Mouse (Mus musculus): Measurements from ENCODE around the gene Prame. TPM values are rescaled to one million over a fixed set of nuclear protein-coding genes. Genes with fewer than 3 reads are reported as not detected.
A peak's percentile ranks its signal among the peaks of the same experiment; 100 is the strongest.
"Not testable (repeated sequence)": the region's sequence is repeated elsewhere in the genome, so short reads cannot be mapped to it uniquely, and the experiment has no call there.

Gene Prame
- not detected in 2 replicates for polyA plus RNA-seq (2015; fragmentation: Nextera tagmentation; extraction: Ambion mirVana)

- Histone ChIP-seq H3K27me3 (peaks cover 3% of the 10 kb centered on the region; the same call in 1 of the 2 replicates), H3K4me3 (replicated peaks) (no peak within 1 kb of the TSS), H3K4me2 (no peak within 1 kb of the TSS), H3K27ac (no peak within 1 kb of the TSS), H3K36me3 (no peaks in the 10 kb centered on the region), H3K9me3 (replicated peaks) (no peaks in the 10 kb centered on the region), H3K9ac (no peak within 1 kb of the TSS), H3K4me1 (no peaks in the 10 kb centered on the region)
- no peak for ATAC-seq (replicated peaks; ENCODE audit: low FRiP score)
- 82% methylated on average over 11 of the region's 11 CpGs for WGBS
Observed at GRCm38 (mm10) chrX:135627605-135628004, at the start of gene Prame. Gene Prame, minus strand, starts transcription at chrX:135627705.

DNA sequence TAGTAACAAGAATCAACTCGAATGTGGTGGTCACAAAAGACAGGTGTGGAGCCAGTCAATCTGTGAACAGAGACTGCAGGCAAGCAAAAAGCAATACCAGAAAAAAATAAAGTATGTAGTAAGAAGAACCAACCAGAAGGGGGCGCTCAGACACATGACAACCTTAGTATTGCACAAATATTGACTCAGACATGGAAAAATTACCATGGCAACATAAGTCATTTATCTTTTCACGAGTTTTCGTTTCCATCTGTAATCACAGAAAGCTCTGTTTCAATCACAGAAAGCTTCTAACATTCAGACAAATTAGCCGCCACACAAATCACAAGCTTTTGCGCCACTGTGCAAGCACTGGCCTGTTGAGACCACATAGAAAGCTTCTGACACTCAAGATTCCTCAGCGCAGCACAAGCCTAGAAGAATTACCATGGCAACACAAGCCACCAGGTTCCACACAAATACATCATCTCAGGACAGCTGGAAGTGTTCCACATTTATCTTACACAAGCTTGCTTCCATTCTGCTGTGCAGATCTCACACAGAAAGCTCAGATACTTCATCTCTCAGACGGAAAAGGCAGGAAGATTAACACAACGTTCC, 24.8 kb upstream of the Prame start:
- ATAC-seq (replicated peaks; ENCODE audit: low FRiP score): no peak

GRCm38 (mm10) chrX:135601298-135602029, 26.0 kb downstream of the Prame start:
- not testable (repeated sequence) for H3K9me3 ChIP-seq (replicated peaks); ATAC-seq (replicated peaks; ENCODE audit: low FRiP score); H3K4me2 ChIP-seq; H3K36me3 ChIP-seq; H3K27ac ChIP-seq; H3K9ac ChIP-seq; H3K4me1 ChIP-seq; H3K4me3 ChIP-seq (replicated peaks); H3K27me3 ChIP-seq
- 62% methylated on average over 3 of the region's 3 CpGs for WGBS

More for the DNA sequence above, 24.8 kb upstream of the Prame start:
- WGBS: 52% methylated on average over 9 of the region's 9 CpGs
- H3K27ac ChIP-seq: no peak overlapping the region
- no peaks in the 10 kb centered on the region; the same call in 1 of the 2 replicates for H3K27me3 ChIP-seq
- no peaks in the 10 kb centered on the region for H3K9me3 ChIP-seq (replicated peaks)
- H3K4me3 ChIP-seq (replicated peaks): no peak overlapping the region
- H3K4me2 ChIP-seq: no peak overlapping the region
- no peak overlapping the region for H3K9ac ChIP-seq
- H3K4me1 ChIP-seq: no peaks in the 10 kb centered on the region
- H3K36me3 ChIP-seq: no peaks in the 10 kb centered on the region

GRCm38 (mm10) chrX:135598677-135599076, 28.8 kb downstream of the Prame start, which contains the start of gene Nxf7:
Gene Nxf7, minus strand, starts transcription at chrX:135598777.
- Histone ChIP-seq H3K27ac (no peak within 1 kb of the TSS), H3K4me2 (no peak within 1 kb of the TSS), H3K27me3 (no peaks in the 10 kb centered on the region), H3K4me1 (no peaks in the 10 kb centered on the region), H3K9me3 (replicated peaks) (peaks cover 6% of the 10 kb centered on the region; the same call in 1 of the 2 replicates), H3K9ac (no peak within 1 kb of the TSS), H3K4me3 (replicated peaks) (no peak within 1 kb of the TSS), H3K36me3 (no peaks in the 10 kb centered on the region)
- 81% methylated on average over 2 of the region's 2 CpGs for WGBS
- ATAC-seq (replicated peaks; ENCODE audit: low FRiP score): no peak

DNA sequence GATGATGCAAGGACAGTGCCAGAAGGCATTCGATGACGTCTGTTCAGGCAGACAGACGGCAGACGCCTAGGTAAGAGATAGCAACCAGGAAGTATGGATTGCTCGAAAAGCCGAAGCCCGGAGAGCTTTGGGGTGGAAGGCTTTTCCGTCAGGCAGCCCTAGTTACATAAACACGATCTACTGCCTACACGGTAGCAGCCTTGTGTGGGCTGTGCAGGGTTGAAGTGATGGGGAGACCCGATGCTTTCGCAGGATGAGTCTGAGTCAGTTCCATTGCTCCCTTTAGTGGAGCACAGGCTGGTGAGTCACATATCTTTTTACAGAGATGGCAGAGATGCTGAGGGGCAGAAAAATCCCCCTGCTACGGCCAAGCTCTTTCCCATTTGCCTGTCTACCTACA, 29.4 kb downstream of the Prame start:
- H3K4me1 ChIP-seq: no peaks in the 10 kb centered on the region
- H3K4me3 ChIP-seq (replicated peaks): no peak overlapping the region
- WGBS: 81% methylated on average over 13 of the region's 13 CpGs
- no peak overlapping the region for H3K4me2 ChIP-seq
- peaks cover 6% of the 10 kb centered on the region; the same call in 1 of the 2 replicates for H3K9me3 ChIP-seq (replicated peaks)
- ATAC-seq (replicated peaks; ENCODE audit: low FRiP score): no peak
- H3K27ac ChIP-seq: no peak overlapping the region
- H3K9ac ChIP-seq: no peak overlapping the region
- no peaks in the 10 kb centered on the region for H3K36me3 ChIP-seq
- H3K27me3 ChIP-seq: no peaks in the 10 kb centered on the region

DNA sequence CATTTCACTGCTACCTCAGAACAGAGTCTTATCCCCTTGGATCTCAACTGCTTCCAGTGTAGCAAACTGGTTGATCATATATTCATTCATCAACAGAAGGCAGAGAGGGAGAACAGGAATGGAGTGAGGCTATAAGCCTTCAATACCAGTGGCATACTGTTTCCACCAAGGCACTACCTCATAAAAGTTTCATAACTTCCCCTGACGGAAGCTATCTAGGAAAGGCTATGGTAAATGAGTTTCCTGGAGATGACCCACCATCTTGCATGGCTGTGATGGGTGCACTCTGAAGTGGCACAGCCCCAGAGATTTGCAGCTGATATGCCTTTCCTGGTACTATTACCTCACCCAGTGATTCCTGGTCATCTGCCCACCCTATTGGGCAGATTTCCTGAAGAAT, 51.1 kb downstream of the Prame start:
- Histone ChIP-seq H3K4me1 (no peaks in the 10 kb centered on the region), H3K9me3 (replicated peaks) (no peaks in the 10 kb centered on the region), H3K4me3 (replicated peaks) (no peak overlapping the region), H3K27me3 (peaks cover 21% of the 10 kb centered on the region; the same call in 1 of the 2 replicates), H3K27ac (no peak overlapping the region), H3K36me3 (no peaks in the 10 kb centered on the region), H3K9ac (no peak overlapping the region), H3K4me2 (no peak overlapping the region)
- ATAC-seq (replicated peaks; ENCODE audit: low FRiP score): no peak
- WGBS: 83% methylated on average over 1 of the region's 1 CpGs

DNA sequence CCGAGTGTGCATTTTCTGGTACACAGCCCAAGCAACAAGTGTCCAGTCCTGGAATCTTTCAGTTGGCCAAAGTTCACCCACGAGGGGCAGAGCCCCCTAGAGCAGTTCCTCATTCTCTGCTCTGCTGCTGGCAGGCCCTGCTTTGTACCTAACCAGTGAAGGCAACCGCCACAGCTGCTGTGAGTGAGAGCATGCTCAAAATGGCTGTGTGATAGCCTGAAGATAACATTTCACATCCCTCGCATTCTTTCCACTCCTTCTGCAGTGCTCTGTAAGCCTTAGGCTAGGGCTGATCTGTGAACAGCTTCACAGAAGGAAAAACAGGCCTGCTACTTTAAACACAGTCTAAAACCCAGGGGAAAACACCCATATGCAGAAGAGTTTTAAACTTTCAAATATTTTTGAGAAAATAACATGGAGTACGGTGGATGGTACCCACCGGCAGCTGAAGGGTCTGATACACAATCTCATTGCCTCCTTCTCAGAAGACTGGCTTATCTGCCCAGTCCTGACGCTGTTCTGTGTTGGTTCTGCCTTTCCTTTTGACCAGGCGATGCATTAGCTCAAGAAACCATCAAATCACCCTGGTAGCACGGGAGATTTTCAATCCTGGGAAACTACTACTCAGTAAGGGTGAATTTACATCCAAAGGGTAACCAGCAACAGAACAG, 52.4 kb downstream of the Prame start:
- not testable (repeated sequence) for H3K36me3 ChIP-seq; H3K4me1 ChIP-seq; H3K27ac ChIP-seq; H3K9me3 ChIP-seq (replicated peaks); H3K4me3 ChIP-seq (replicated peaks); H3K9ac ChIP-seq; H3K4me2 ChIP-seq
- ATAC-seq (replicated peaks; ENCODE audit: low FRiP score): peak; percentile 60
- 63% methylated on average over 9 of the region's 9 CpGs for WGBS
- peaks cover 20% of the 10 kb centered on the region; the same call in 1 of the 2 replicates for H3K27me3 ChIP-seq

DNA sequence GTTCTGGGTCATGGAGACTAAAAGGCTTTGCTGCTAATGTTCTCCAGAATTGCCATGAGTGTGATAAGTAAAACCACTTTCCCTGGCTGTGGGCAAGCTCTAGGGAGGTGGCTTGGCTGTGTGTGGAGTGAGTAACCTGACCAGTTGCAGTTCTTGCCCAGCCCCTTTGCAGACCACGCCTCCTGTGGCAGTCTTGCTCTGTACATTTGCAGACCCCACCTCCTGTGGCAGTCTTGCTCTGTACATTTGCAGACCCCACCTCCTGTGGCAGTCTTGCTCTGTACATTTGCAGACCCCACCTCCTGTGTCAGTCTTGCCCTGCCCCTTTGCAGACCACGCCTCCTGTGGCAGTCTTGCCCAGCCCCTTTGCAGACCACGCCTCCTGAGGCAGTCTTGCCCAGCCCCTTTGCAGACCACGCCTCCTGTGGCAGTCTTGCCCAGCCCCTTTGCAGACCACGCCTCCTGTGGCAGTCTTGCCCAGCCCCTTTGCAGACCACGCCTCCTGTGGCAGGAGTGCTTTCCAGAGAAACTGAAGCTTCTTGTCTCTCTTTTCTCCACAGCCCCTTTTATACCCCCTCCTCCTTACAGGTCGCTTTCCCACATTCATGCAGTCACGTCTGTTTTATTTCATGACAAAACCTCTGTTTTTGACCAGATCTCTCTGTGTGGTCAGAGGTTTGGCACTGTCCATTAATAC, 53.1 kb downstream of the Prame start:
- not testable (repeated sequence) for H3K36me3 ChIP-seq; H3K4me2 ChIP-seq; H3K4me1 ChIP-seq; H3K9ac ChIP-seq; H3K9me3 ChIP-seq (replicated peaks); H3K4me3 ChIP-seq (replicated peaks)
- WGBS: 30% methylated on average over 8 of the region's 8 CpGs
- Histone ChIP-seq H3K27ac (0 out of 2 replicates have a peak overlapping the region, but pooled peaks have one; percentile 18), H3K27me3 (peaks cover 20% of the 10 kb centered on the region; the same call in 1 of the 2 replicates)
- peak; percentile 87 for ATAC-seq (replicated peaks; ENCODE audit: low FRiP score)

GRCm38 (mm10) chrX:135569467-135569866, 58.0 kb downstream of the Prame start:
- not testable (repeated sequence) for H3K4me1 ChIP-seq; H3K4me3 ChIP-seq (replicated peaks); H3K27me3 ChIP-seq; H3K9me3 ChIP-seq (replicated peaks); H3K4me2 ChIP-seq; H3K27ac ChIP-seq; H3K36me3 ChIP-seq; H3K9ac ChIP-seq
- 0% methylated on average over 1 of the region's 2 CpGs for WGBS
- peak; percentile 77; the same call in 1 of the 2 replicates for ATAC-seq (replicated peaks; ENCODE audit: low FRiP score)

GRCm38 (mm10) chrX:135564934-135565333, 62.6 kb downstream of the Prame start:
- not testable (repeated sequence) for H3K4me2 ChIP-seq; H3K36me3 ChIP-seq; H3K27me3 ChIP-seq; H3K9me3 ChIP-seq (replicated peaks); ATAC-seq (replicated peaks; ENCODE audit: low FRiP score); H3K9ac ChIP-seq; H3K4me3 ChIP-seq (replicated peaks); H3K27ac ChIP-seq; H3K4me1 ChIP-seq
- 60% methylated on average over 4 of the region's 4 CpGs for WGBS
